Mouse (Mus musculus) lung, adult 2 months (tissue): ENCODE results near the gene Kdm4a.

Source experiments
- CTCF ChIP-seq: fragments of 200-500 bp; IDR thresholded peaks from 2 replicates; pipeline ENCODE4 v1.5.1; 2011; ENCODE audit warnings: mild to moderate bottlenecking, low read length, control low read depth; ENCODE audit not compliant: insufficient read depth
- POLR2A ChIP-seq: fragments of 200-500 bp; IDR thresholded peaks from 2 replicates; pipeline ENCODE4 v1.6.1; 2011; ENCODE audit warnings: low read depth, mild to moderate bottlenecking, control low read depth, low read length, borderline replicate concordance; ENCODE audit errors: extremely low read depth

DNA sequence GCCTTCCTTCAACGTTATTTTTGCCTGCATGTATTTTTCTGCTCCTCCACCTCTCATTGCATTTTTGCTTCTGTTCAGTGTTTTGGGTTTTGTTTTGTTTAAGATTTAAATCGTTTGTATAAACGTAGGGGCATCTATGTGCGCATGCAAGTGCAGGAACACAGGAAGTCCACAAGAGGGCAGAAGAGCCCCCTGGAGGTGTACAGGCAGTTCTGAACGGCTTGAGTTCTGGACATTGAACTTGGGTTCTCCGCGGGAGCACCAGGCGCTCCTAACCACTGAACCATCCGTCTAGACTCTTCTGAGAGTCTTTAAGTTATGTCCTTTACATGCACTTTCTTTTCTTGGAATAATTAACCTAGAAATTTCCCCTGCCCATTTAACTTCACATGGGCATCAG, 89.9 kb downstream of the Kdm4a start:
- TF ChIP-seq CTCF (peak; percentile 84), POLR2A (no peak)
